Mouse (Mus musculus): ENCODE results near the gene F5. TPM values are rescaled to one million over a fixed set of nuclear protein-coding genes. Genes with fewer than 3 reads are reported as not detected.
A peak's percentile ranks its signal among the peaks of the same experiment; 100 is the strongest.

Gene F5
- polyA plus RNA-seq (2016; fragmentation: Nextera tagmentation; extraction: Ambion mirVana): 0.54 and 0.95 TPM in 2 replicates

DNA sequence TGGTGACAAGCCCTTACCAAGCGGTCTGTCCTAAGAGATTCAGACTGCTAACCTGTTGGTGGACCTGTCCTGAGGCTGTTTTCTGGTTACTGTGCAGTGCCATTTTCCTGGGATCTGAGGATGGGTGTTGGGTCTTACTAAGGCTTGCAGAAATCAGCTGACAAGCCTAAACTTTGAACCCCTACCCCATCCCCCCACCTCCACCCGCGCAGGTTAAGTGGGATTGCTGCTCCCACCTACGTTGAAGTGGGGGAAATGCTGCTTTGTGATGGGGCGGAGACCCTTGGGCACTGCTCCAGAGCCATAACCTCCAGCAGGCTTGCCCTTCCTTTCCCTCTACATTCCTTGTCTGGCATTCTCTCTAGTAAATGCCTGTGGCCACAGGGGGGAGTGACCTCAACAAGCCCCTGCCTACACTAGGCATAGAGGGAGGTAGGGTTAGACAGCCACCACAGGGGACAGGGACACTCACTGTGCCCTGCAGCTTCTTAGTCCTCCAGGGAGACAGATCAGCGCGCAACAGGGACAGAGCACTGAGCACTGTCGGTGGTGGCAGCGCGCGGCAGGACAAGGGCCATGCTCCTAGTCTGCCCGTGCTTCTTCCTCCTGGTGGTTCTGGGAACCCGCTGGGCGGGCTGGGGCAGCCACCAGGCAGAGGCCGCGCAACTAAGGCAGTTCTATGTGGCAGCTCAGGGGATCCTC is at the start of gene F5:
Gene F5, plus strand, starts transcription at position 452 of the 702 bp plus-strand sequence.
- Histone ChIP-seq H3K27ac (peak within 1 kb of the TSS; percentile 47), H3K4me3 (peak within 1 kb of the TSS; percentile 49), H3K27me3 (ENCODE audit: insufficient read depth, poor library complexity, severe bottlenecking) (no peaks in the 10 kb centered on the region), H3K9me3 (no peaks in the 10 kb centered on the region), H3K4me1 (peaks cover 6% of the 10 kb centered on the region; the same call in 1 of the 2 replicates), H3K36me3 (no peaks in the 10 kb centered on the region)
- DNase-seq (ENCODE audit: low spot score): peak; percentile 79
- 8% methylated on average over 16 of the region's 16 CpGs for WGBS

DNA sequence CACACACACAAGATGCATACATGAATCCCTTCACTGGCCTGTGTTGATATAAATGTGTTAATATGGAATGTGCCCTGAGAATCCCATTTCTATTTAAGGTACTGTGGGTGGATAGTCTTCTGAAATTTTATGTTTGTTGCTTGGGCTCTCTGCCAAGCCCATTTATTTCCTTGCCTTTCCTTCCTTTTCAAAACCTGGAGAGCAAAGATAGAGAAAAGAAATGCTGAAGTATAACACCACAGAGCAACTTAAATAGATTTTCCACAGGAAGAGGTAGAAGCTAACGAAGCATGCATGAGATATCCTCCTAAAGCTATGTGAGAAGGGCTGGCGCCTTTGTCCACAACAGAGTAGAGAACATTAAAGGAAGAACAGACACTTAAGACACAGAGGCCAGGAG is 41.9 kb upstream of the F5 start:
- DNase-seq (ENCODE audit: low spot score): no peak
- no peak overlapping the region for H3K27ac ChIP-seq
- no peak overlapping the region for H3K4me3 ChIP-seq
- H3K9me3 ChIP-seq: no peaks in the 10 kb centered on the region
- no peaks in the 10 kb centered on the region for H3K36me3 ChIP-seq
- H3K4me1 ChIP-seq: no peaks in the 10 kb centered on the region
- WGBS: 63% methylated on average over 2 of the region's 2 CpGs
- H3K27me3 ChIP-seq (ENCODE audit: insufficient read depth, poor library complexity, severe bottlenecking): no peaks in the 10 kb centered on the region

DNA sequence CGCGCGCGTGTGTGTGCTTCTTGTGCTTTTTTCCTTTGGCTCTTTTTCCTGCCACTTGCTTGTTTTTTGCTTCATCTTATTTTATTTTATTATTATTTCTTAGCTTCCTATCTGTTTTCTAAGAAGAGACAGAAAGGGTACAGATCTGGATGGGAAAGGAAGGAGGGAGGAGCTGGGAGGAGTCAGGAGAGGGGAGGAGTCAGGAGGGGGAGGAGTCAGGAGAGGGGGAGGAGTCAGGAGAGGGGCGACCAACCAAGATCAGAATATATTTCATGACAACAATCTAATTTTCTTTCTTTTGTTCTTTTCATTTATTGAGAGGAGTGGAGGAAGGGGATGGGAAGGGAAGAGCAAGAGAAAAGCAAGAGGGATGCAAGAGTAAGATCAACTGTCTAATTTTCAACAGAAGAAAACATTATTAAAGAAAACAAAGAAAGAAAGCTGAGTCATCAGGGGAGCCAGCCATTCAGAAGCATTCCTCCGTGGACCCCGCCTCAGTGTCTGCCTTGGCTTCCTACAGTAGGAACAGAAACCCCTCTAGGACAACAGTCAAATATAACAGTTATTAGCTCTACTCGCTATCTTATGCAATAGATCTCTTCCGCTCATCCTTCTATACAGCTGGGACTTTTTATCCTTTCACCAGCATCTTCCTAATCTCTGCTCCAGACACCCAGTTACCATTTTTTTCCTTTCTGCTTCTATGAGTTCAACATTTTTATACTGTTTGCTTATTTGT is 40.9 kb upstream of the F5 start:
- DNase-seq (ENCODE audit: low spot score): no peak
- WGBS: 92% methylated on average over 9 of the region's 9 CpGs
- H3K36me3 ChIP-seq: no peaks in the 10 kb centered on the region
- no peak overlapping the region for H3K4me3 ChIP-seq
- H3K27ac ChIP-seq: no peak overlapping the region
- H3K4me1 ChIP-seq: no peaks in the 10 kb centered on the region
- no peaks in the 10 kb centered on the region for H3K9me3 ChIP-seq
- no peaks in the 10 kb centered on the region for H3K27me3 ChIP-seq (ENCODE audit: insufficient read depth, poor library complexity, severe bottlenecking)

DNA sequence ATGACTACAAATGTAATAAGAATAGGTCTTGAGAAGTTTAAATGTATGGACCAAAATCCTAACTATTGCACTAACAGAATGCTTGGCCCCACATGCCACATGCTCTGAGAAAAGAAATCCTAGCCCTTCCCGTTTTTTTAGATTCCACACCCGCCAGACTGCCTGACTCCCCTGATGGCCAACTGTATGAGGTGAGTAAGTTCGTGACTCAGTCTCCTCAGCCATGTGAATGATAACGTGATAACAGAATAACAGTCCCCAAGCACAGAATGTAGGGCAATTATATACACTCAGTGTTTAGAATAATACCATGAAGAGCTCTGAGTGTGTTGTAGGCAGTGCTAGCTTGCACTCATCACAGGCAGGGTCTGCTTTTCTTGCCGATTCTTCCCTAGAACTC is 37.4 kb upstream of the F5 start:
- H3K9me3 ChIP-seq: no peaks in the 10 kb centered on the region
- no peak overlapping the region for H3K4me3 ChIP-seq
- WGBS: 75% methylated on average over 5 of the region's 5 CpGs
- H3K4me1 ChIP-seq: no peaks in the 10 kb centered on the region
- H3K36me3 ChIP-seq: no peaks in the 10 kb centered on the region
- no peak overlapping the region for H3K27ac ChIP-seq
- DNase-seq (ENCODE audit: low spot score): no peak
- H3K27me3 ChIP-seq (ENCODE audit: insufficient read depth, poor library complexity, severe bottlenecking): no peaks in the 10 kb centered on the region

DNA sequence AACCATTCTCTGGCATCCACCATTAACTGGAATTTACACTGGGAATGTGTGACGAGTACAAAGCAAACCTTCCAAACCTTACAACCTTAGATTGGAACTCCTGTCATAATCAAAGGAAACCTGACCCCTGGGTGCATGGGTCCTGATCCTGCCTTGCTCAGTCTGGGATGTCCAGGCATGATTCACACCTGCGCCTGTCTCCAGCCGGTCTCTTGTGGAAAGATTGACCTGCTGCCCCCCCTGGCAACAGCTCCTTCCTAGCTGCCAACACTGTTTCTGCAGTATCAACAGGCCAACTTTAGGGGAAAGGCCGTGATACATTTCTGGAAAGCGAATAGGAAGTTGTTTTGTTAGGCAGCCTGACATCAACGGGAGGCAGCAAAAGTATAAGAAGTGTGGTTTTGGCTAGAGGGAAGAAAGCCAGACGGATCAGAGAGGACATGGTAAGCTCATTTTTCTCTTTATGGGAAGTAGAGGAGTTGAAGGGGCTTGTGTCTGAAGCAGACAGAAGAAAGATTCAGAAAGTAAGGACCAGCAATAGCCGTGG is 36.6 kb upstream of the F5 start, which contains the start of gene Selp:
Gene Selp, plus strand, starts transcription at position 318 of the 547 bp plus-strand sequence.
- Histone ChIP-seq H3K4me1 (no peaks in the 10 kb centered on the region), H3K27me3 (ENCODE audit: insufficient read depth, poor library complexity, severe bottlenecking) (no peaks in the 10 kb centered on the region), H3K27ac (no peak within 1 kb of the TSS), H3K36me3 (no peaks in the 10 kb centered on the region), H3K9me3 (no peaks in the 10 kb centered on the region), H3K4me3 (no peak within 1 kb of the TSS)
- 70% methylated on average over 8 of the region's 8 CpGs for WGBS
- no peak for DNase-seq (ENCODE audit: low spot score)

DNA sequence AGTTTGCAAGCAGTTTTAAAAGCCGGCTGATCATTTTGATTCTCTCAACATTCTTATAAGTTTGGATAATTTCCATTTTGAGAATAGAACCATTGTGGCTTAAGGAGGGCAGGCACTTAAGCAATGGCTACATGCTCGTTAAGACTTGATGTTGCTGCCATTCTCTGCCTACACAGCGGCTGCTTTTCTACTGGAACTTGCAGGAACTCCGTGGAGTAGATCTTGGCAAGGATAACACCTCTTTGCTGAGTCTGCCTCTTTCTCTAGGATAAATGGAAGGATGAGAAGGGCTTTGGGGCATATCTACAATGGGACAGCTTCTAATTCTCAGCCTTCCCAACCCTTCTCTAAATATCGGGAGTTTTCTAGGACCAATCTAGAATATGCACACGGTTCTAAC is 36.0 kb upstream of the F5 start:
- Histone ChIP-seq H3K27ac (no peak overlapping the region), H3K36me3 (no peaks in the 10 kb centered on the region), H3K4me3 (no peak overlapping the region), H3K9me3 (no peaks in the 10 kb centered on the region), H3K4me1 (no peaks in the 10 kb centered on the region), H3K27me3 (ENCODE audit: insufficient read depth, poor library complexity, severe bottlenecking) (no peaks in the 10 kb centered on the region)
- WGBS: 82% methylated on average over 6 of the region's 6 CpGs
- no peak for DNase-seq (ENCODE audit: low spot score)

DNA sequence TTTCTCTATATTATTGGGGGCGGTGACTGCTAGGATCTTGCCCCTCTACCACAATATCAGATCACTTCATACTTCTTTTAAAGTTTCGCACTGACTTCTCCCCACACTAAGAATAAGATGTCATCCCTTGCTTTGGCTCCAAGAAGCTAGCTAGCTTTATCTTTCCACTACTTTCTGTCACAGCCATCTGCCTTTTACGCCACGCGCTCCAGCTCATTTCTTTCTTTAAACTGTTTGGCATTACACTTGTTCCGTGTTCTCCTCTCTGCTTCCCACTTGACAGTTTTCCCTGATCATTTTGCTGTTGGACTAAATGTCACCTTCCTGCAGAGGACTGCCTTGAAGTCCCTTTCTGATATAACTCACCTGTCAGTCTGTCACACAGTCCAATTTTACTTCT is 33.8 kb upstream of the F5 start:
- Histone ChIP-seq H3K4me1 (no peaks in the 10 kb centered on the region), H3K27ac (no peak overlapping the region), H3K9me3 (no peaks in the 10 kb centered on the region), H3K4me3 (no peak overlapping the region), H3K27me3 (ENCODE audit: insufficient read depth, poor library complexity, severe bottlenecking) (no peaks in the 10 kb centered on the region), H3K36me3 (no peaks in the 10 kb centered on the region)
- no peak for DNase-seq (ENCODE audit: low spot score)
- 83% methylated on average over 6 of the region's 6 CpGs for WGBS

DNA sequence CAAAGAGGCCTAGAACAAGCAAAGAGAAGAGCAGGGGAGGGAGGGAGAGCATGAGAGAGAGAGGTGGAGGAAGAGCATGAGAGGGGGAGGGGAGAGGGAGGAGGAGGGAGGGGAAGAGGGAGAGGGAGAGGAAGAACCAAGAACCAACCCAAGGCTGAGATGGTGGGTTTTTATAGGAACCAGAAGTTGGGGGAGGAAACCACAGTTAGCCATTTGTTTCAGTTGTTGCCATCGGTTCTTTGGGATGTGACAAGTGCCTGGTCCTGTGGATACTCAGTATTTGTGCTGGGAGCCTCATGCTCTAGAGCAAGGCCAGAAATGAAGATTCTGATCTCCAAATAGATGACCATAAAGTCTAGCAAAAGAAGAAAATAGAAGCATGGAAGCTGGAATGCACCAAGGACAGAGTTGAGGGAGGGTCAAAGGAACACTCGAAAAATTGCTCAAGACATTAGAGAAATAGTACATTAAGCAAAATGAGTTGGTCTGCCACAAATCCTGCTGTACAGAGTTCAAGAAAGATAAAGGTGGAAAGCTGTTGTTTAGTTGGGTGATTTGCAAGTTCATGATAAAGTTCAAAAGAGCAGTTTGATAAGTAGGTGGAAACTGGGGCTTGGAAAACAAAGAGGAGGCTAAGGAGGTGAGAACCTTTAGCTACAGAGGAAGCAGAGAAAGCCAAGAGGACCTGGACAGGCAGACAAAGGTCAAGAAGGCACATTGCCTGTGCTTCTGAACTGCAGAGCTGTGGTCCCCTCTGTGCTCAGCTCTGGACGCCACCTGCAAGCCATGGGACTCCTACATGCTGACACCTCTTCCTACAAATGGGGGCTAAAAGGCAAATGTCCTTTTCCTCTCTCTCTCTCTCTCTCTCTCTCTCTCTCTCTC is 31.5 kb upstream of the F5 start:
- 54% methylated on average over 3 of the region's 3 CpGs for WGBS
- no peaks in the 10 kb centered on the region for H3K36me3 ChIP-seq
- no peaks in the 10 kb centered on the region for H3K4me1 ChIP-seq
- no peaks in the 10 kb centered on the region for H3K9me3 ChIP-seq
- no peaks in the 10 kb centered on the region for H3K27me3 ChIP-seq (ENCODE audit: insufficient read depth, poor library complexity, severe bottlenecking)
- no peak for DNase-seq (ENCODE audit: low spot score)
- H3K27ac ChIP-seq: no peak overlapping the region
- no peak overlapping the region for H3K4me3 ChIP-seq

DNA sequence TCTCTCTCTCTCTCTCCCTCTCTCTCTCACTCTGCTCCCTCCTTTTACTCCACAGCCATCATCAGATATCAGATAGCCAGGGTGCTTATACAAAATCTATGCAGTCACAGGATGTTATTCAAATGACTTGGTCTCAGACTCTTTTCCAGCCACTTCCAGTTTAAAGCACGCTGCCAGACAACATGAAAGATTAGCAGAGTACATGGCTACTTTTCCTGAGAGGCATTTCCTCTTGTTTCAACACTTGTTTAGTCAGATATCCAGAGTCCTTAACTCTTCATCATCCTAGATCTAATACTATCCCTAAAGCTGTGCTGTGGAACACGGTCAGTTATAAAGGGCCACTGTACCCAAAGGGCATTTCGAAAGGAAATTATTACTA is 30.9 kb upstream of the F5 start:
- DNase-seq (ENCODE audit: low spot score): no peak
- H3K36me3 ChIP-seq: no peaks in the 10 kb centered on the region
- H3K27me3 ChIP-seq (ENCODE audit: insufficient read depth, poor library complexity, severe bottlenecking): no peaks in the 10 kb centered on the region
- no peaks in the 10 kb centered on the region for H3K9me3 ChIP-seq
- no peak overlapping the region for H3K27ac ChIP-seq
- H3K4me3 ChIP-seq: no peak overlapping the region
- WGBS: 68% methylated on average over 3 of the region's 3 CpGs
- H3K4me1 ChIP-seq: no peaks in the 10 kb centered on the region

DNA sequence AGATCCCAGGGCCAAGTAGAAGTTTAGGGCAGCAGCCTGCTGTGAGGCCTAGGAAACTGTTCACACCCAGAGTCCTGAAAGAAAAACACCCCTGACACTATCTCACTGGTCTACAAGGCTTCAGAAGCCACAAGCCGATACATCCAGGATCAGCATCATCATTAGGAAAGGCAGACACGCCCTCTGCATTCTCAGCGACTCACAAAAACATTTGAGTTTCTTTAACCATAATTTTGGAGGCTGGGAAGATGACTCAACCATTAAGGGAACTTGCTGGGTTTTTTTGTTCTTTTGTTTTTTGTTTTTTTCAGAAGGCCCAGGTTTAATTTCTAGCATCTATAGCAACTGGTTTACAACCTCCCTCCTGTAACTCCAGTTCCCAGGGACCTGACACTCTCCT is 27.8 kb upstream of the F5 start:
- WGBS: 38% methylated on average over 3 of the region's 3 CpGs
- Histone ChIP-seq H3K4me3 (no peak overlapping the region), H3K27me3 (ENCODE audit: insufficient read depth, poor library complexity, severe bottlenecking) (no peaks in the 10 kb centered on the region), H3K9me3 (no peaks in the 10 kb centered on the region), H3K36me3 (no peaks in the 10 kb centered on the region), H3K27ac (no peak overlapping the region), H3K4me1 (no peaks in the 10 kb centered on the region)
- DNase-seq (ENCODE audit: low spot score): no peak

DNA sequence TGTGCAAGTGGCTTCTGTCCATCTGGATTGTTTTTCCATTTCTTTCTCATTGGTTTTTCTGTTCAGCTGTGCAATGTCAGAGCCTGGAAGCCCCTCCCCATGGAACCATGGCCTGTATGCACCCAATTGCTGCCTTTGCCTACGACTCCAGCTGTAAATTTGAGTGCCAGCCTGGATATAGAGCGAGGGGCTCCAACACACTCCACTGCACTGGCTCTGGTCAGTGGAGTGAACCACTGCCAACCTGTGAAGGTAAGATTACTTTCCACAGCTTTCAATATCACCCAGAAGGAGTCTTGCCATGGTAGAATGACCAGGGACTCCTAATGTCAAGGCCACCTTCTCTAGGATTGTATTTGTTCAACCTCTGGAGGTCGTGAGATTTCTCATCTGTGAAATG is 21.6 kb upstream of the F5 start:
- Histone ChIP-seq H3K36me3 (no peaks in the 10 kb centered on the region), H3K9me3 (no peaks in the 10 kb centered on the region), H3K4me1 (no peaks in the 10 kb centered on the region), H3K27ac (no peak overlapping the region), H3K4me3 (no peak overlapping the region), H3K27me3 (ENCODE audit: insufficient read depth, poor library complexity, severe bottlenecking) (no peaks in the 10 kb centered on the region)
- DNase-seq (ENCODE audit: low spot score): no peak
- 69% methylated on average over 3 of the region's 3 CpGs for WGBS

DNA sequence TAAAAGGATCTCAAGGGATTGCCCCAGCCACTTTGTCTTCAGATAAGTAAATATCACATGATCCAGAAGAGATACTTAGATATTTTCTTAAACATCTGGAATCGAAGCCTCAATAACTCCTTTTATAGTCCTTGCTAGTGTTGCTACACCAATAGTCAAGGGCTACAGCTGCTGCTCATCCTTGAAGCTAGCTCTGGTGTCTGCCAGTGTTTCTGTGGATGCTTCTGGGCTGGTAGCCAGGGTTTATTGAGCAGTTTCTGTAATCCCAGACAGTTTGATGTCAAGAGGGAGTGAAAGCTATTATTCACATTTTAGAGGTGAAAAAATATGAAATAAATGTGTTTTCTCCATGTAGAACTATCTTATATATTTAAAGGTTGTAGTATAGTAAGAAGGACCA is 19.0 kb upstream of the F5 start:
- Histone ChIP-seq H3K9me3 (no peaks in the 10 kb centered on the region), H3K4me1 (no peaks in the 10 kb centered on the region; the same call in 1 of the 2 replicates), H3K4me3 (no peak overlapping the region), H3K27ac (no peak overlapping the region), H3K27me3 (ENCODE audit: insufficient read depth, poor library complexity, severe bottlenecking) (no peaks in the 10 kb centered on the region), H3K36me3 (no peaks in the 10 kb centered on the region)
- 87% methylated on average over 1 of the region's 1 CpGs for WGBS
- no peak for DNase-seq (ENCODE audit: low spot score)

Measured in heart, embryonic 10.5 days (tissue).